Mouse (Mus musculus) kidney, adult 9 months (tissue): Measurements from ENCODE around the gene Gjc3.

Experiments
- DNase-seq: peaks from one replicate; pipeline ENCODE4 v3.0.0; 2022

Gjc3 gene

GRCm38 (mm10) chr5:137909564-137910262 lies 53.2 kb downstream of the Gjc3 start:
- DNase-seq: no peak
